ENCODE assay signal across 10 mouse cellular contexts in genomic region chr2:152604057-152604456, GRCm38 (mm10). TPM values are rescaled to one million over a fixed set of nuclear protein-coding genes. Genes with fewer than 3 reads are reported as not detected.
DNase-seq lines count a peak whose midpoint lies in the region; ATAC-seq and TF ChIP-seq lines count a peak whose summit lies in the region.
"Had no signal": no experiment of that assay in that cellular context is flagged by ENCODE, and none has a peak within 500 bp of the region (broad histone marks: within the 10 kb centered on the region; RNA-seq: fewer than 3 reads in every experiment).

Gene Defb36, plus strand, starts transcription at chr2:152604327.

- H3K4me1 ChIP-seq in cerebellum, adult 2 months (ENCODE audit: control insufficient read depth, insufficient read depth, low read length): no peaks in the 10 kb centered on the region
- H3K4me1 ChIP-seq in embryonic facial prominence, embryonic 10.5 days: no peaks in the 10 kb centered on the region
- H3K4me1 ChIP-seq: liver, embryonic 15.5 days had no signal

- peak; percentile 38; the same call in 1 of the 2 replicates for TF ChIP-seq CTCF in cerebellum, adult 2 months (IDR thresholded peaks at IDR 0.05; ENCODE audit: borderline replicate concordance, insufficient read depth, low read depth, low read length)
- peak; percentile 77 for TF ChIP-seq CTCF in layer of hippocampus, adult 2 months (conservative IDR thresholded peaks at IDR 0.05)

- ATAC-seq in cerebellum, adult (ENCODE audit: insufficient number of reproducible peaks, low FRiP score, low TSS enrichment): no peak

- no peaks in the 10 kb centered on the region for H3K27me3 ChIP-seq in cerebellum, adult 2 months (ENCODE audit: control insufficient read depth, insufficient read depth, low read length)
- no peaks in the 10 kb centered on the region for H3K27me3 ChIP-seq in embryonic facial prominence, embryonic 10.5 days (replicated peaks; ENCODE audit: low read depth, poor library complexity, severe bottlenecking)
- H3K27me3 ChIP-seq: liver, embryonic 15.5 days had no signal

- no peak within 1 kb of the TSS for H3K4me3 ChIP-seq in cerebellum, adult 2 months (replicated peaks; ENCODE audit: insufficient read depth, low read depth, low read length)
- H3K4me3 ChIP-seq in layer of hippocampus, adult 2 months: no peak within 1 kb of the TSS
- no peak within 1 kb of the TSS for H3K4me3 ChIP-seq in embryonic facial prominence, embryonic 10.5 days
- H3K4me3 ChIP-seq: liver, embryonic 15.5 days had no signal

- no peak within 1 kb of the TSS for H3K27ac ChIP-seq in cerebellum, adult 2 months (ENCODE audit: insufficient read depth, low read length)
- no peak within 1 kb of the TSS for H3K27ac ChIP-seq in layer of hippocampus, adult 2 months
- no peak within 1 kb of the TSS for H3K27ac ChIP-seq in embryonic facial prominence, embryonic 10.5 days (replicated peaks)
- H3K27ac ChIP-seq: liver, embryonic 15.5 days had no signal

- H3K36me3 ChIP-seq in embryonic facial prominence, embryonic 10.5 days (replicated peaks): no peaks in the 10 kb centered on the region
- H3K36me3 ChIP-seq: liver, embryonic 15.5 days had no signal

- WGBS in cerebellum, adult 2 months: 77% methylated on average over 15 of the region's 15 CpGs
- WGBS in embryonic facial prominence, embryonic 10.5 days: 86% methylated on average over 15 of the region's 15 CpGs

- peak in 1 of 2 experiments; percentile 23 for DNase-seq in cerebellum, adult 2 months
- peak in 1 of 2 experiments; percentile 22 for DNase-seq in layer of hippocampus, adult 2 months (ENCODE audit: low spot score in 2 of 2)
- no peak for DNase-seq in layer of hippocampus, adult 9-10 months (ENCODE audit: low spot score)
- DNase-seq in ES-CJ7 (ENCODE audit: low read depth, low spot score): peak; percentile 80
- DNase-seq in embryonic facial prominence, embryonic 10.5 days (ENCODE audit: low spot score): peak; percentile 41
- peak; percentile 13 for DNase-seq in retina, postnatal 7 days (ENCODE audit: low read depth, low spot score)
- DNase-seq in spleen, postnatal 36 days (ENCODE audit: low spot score in 2 of 2): no peak

- H3K9me3 ChIP-seq in embryonic facial prominence, embryonic 10.5 days: no peaks in the 10 kb centered on the region
- H3K9me3 ChIP-seq: liver, embryonic 15.5 days had no signal

- no peak for TF ChIP-seq POLR2A in cerebellum, adult 2 months (IDR thresholded peaks at IDR 0.05; ENCODE audit: borderline replicate concordance, insufficient read depth, low read length)

RNA-seq across cellular contexts. Expression of gene Defb36, which starts in this region (rescaled TPM):
- not detected in 2 replicates for polyA plus RNA-seq in cerebellum, adult 2 months (2012; rRNA removed)
- not detected for total RNA-seq in layer of hippocampus, adult 2 months (2021)
- not detected in 2 replicates for polyA plus RNA-seq in embryonic facial prominence, embryonic 10.5 days (2016; fragmentation: Nextera tagmentation; extraction: Ambion mirVana)
- polyA plus RNA-seq: frontal cortex, adult 2 months; liver, embryonic 15.5 days had no signal

Comparison
In these comparisons a context has a peak if more than half of its experiments do, and no peak if none do; other contexts are left out.
1. Peak in DNase-seq in embryonic facial prominence, embryonic 10.5 days; RNA of the gene not detected or under 1 TPM.
2. DNase-seq: peak in ES-CJ7 (single experiment) and retina, postnatal 7 days (single experiment); none in layer of hippocampus, adult 9-10 months (single experiment) and spleen, postnatal 36 days (0 of 2).